Mouse (Mus musculus) effector memory CD4-positive, alpha-beta T cell, adult 7 months (primary cell): ENCODE results near the gene Tbc1d22b. TPM values are rescaled to one million over a fixed set of nuclear protein-coding genes. Genes with fewer than 3 reads are reported as not detected.

Source experiments
- polyA plus RNA-seq: library from polyadenylated mRNA; unstranded; fragments of 100-300 nt; shearing (Covaris generic); gene quantifications from one replicate; pipeline ENCODE4 v1.2.1, GENCODE M21; 2017

Gene Tbc1d22b
- polyA plus RNA-seq = 34.7 TPM

DNA sequence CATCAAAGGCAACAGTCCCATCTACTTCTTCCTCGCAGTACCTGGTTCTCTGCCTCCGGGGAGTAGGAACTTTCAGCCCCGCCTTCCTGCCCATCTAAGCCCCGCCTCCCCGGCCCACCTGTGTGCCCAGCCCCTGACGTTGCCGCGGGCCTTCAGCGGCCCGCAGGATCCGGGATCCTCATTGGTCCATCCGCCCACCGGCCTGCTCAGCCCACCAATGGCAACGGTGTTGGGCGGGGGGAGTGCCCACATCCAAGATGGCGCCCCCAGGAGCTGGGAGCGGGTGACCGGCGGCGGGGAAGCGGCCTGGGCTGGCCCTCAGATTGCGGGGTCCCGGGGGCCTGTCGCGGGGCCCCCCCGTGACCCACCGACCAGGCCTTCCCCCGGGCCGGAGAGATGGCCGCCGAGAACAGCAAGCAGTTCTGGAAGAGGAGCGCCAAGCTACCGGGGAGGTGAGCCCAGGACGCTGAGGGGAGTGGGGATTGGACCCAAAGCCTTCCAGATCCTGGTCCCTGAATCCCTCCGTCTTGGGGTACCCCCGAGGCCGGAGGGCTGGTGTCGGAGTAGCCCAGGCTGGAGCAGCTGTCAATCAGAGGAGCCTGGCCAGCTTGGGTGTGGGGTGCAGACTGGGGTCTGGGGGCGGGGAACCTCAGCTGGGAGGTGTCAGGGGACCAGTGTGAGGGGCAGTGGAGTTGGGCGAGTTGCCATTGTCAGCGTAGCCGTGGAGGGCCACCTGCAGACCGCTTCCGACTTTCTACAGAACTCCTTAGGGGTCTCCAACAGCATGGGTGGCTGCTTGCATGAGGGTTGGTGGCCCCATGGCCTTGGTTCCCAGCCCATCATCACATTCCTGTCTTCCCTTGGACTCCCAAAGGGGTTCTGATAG lies at the start of gene Tbc1d22b, which contains the start of gene Gm17657:
TSS of gene Tbc1d22b (plus strand) at position 243 of the 886 bp plus-strand sequence.
TSS of gene Gm17657 (minus strand) at position 96 of the 886 bp plus-strand sequence.

DNA sequence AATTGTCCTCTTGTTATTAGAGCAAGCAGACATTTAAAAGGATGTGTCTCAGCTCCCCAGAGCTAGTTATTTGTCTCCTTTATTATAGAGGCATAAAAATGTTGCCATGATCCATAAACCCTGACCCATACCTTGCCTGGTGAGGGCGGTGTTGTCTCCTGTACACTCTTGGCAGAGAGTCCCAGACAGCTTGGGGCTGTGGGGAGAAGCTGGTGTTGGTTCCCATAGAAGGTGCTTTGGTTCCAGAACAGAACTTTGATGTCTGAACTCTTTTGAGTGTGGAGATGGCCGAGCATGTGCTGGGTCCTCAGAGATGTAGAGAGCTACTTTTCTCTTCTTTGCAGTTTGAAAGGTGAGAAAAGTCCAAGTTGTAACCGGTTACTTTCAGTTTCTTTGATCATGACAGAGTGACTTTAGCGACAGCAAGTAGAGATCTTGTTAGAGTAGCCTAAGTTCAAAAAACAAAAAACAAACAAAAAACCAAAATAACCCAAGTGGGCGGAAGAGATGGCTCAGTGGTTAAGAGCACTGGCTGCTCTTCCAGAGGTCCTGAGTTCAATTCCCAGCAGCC lies 2.7 kb downstream of the Tbc1d22b start, which contains the start of gene Tmem217:
TSS of gene Tmem217 (minus strand) at position 224 of the 571 bp plus-strand sequence.

DNA sequence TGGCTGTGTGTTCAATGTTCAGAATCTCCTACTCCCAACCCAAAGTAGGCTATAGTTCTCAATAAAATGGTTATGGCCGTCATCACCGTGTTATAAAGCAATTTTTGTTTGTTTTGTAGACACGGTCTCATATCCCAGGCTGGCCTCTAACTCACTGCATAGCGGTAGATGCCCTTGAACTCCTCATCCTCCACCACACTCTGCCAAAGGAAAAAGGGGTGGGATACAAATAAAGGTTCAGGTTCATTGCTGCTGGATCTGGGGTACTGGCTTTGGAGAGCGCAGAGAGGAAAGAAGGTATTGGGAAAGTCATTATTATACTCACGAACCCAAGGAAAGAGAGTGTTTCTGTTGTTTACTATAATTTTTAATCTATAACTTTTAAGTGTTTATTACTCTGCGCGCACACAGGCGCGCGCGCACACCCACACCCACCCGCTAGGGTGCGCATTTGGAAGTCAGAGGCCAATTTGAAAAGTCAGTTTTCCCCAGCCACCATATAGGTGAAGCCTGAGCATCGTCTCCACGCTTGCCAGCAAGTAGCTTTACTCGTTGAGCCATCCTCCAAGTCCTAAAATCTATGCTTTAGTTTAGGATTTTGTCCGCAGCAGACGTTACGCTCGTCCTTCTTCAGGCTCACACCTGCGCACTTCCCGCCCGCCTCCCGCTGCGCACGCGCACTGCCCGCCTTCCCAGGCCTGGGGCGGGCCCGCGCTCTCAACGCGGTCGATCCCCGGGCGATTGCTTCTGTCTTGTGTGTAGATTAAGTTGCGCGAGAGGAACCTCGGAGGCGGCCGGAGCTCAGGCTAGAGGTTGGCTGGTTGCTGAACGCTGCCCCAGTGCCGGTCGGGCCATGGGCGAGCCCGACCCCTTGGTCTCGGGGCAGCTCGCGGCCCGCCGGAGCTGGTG lies 64.8 kb downstream of the Tbc1d22b start, which contains the start of the genes Rnf8 and Gm28043:
TSS of gene Rnf8 (plus strand) at position 676 of the 909 bp plus-strand sequence.
TSS of gene Gm28043 (plus strand) at position 762 of the 909 bp plus-strand sequence.

Other genes starting within 250 kb of the Tbc1d22b start
- gene Pi16, start 232.1 kb upstream of the Tbc1d22b start, polyA plus RNA-seq = 0.49 TPM
- gene Mtch1, start 201.9 kb upstream of the Tbc1d22b start, polyA plus RNA-seq = 45.7 TPM
- gene Fgd2, start 188.9 kb upstream of the Tbc1d22b start, polyA plus RNA-seq = 0.85 TPM
- gene Pim1, start 59.0 kb upstream of the Tbc1d22b start, polyA plus RNA-seq = 320 TPM
- not detected for gene Gm17657, start 147 bp upstream of the Tbc1d22b start, polyA plus RNA-seq
- gene Tmem217, start 2.6 kb downstream of the Tbc1d22b start, polyA plus RNA-seq = 4.3 TPM
- 65.9 TPM for gene Rnf8, start 65.0 kb downstream of the Tbc1d22b start, polyA plus RNA-seq
- 6.5 TPM for gene Gm28043, start 65.1 kb downstream of the Tbc1d22b start, polyA plus RNA-seq
- 227 TPM for gene Cmtr1, start 110.8 kb downstream of the Tbc1d22b start, polyA plus RNA-seq
- 7.4 TPM for gene Ccdc167, start 167.3 kb downstream of the Tbc1d22b start, polyA plus RNA-seq